Mouse (Mus musculus): ENCODE measurements around the gene Ssc4d. TPM values are rescaled to one million over a fixed set of nuclear protein-coding genes. Genes with fewer than 3 reads are reported as not detected.
A peak's percentile ranks its signal among the peaks of the same experiment; 100 is the strongest.

The Ssc4d gene
- total RNA-seq, 2 experiments from 2014 or later: 1.7 to 4.0 TPM

DNA sequence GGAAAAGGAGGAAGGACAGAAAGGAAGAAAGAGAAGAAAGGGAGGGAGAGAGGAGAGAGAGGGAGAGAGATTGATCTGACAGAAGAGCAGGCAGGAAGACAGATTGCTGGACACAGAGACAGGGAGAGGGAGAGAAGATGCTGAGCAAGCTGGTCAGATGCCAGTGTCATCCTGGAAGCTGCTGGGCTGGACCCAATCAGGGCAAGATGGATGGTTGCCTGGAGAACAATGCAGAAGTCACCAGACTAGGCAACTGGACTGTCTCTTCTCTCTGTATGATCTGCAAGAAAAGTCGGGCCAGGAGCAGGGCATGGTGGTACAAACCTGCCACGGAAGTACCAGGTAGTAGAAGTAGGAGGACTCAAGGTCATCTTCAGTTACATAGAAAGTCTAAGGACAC lies 21.5 kb downstream of the Ssc4d start:
- DNase-seq (ENCODE audit: extremely low spot score in 1 of 2, low spot score in 2 of 2): no peak
- intact Hi-C loops (cut with DNase I): no loop called here

DNA sequence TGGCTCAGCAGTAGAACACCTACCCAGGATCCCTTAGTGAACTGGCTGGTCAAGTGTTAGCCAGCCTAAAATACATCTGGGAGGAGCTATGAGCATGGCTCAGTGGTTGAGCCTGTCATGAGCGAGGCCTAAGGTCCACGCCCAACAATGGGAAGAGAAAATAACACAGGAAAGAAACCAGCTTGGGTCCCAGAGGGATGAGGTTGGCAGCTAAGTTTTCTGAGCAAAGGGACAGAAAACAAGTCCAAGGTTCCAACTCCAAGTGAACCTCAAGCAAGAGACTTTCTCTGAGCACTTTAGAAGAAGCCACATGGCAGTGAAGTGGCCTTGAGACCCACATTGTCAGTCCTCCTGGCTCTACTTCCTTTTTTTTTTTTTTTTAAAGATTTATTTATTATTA lies 22.7 kb downstream of the Ssc4d start:
- DNase-seq (ENCODE audit: extremely low spot score in 1 of 2, low spot score in 2 of 2): no peak
- intact Hi-C loops (cut with DNase I): no loop called here

DNA sequence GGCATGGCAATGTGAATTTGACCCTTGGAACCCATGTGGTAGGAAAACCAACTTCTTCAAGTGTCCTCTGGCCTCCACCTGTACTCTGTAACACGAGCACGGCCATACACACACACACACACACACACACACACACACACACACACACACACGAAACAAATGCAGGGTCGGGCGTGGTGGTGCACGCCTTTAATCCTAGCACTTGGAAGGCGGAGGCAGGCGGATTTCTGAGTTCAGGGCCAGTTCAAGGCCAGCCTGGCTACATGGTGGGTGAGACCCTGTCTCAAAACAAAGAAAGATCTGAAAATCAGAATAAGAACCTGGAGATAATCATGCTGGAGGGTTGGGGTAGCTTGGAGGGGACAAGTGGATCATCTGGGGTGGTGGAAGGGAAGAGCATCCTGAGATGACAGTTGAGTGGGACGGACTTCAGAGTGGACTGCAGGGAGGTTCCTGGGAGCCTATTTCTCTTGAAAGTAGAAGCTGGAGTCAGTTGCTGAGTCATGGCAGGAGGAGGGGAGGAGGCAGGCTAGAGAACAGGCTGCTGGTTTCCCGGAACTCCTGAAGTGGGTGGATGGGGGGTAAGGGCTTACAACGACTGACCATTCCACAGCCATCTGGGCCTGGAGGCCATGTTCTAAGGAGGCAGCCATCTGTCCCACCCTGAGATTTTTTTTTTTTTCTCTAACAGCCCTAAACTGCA lies 23.5 kb downstream of the Ssc4d start:
- intact Hi-C loops (cut with DNase I): no loop called here
- peak in 1 of 2 experiments; percentile 22 for DNase-seq (ENCODE audit: extremely low spot score in 1 of 2, low spot score in 2 of 2)

DNA sequence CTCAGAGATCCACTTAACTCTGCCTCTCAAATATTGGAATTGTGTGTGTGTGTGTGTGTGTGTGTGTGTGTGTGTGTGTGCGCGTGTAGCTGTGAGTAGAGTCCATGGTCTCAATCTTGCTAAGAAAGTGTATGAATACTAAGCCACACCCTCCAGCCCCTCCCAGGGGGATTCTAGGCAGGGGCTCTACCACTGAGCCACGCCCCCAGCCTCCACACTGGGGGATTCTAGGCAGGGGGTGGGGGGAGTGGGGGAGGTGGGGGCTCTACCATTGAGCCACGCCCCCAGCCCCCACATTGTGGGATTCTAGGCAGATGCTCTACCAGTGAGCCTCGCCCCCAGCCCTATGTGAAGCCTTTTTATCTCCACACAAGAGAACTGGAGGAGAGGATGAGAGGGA lies 27.7 kb downstream of the Ssc4d start:
- DNase-seq (ENCODE audit: extremely low spot score in 1 of 2, low spot score in 2 of 2): no peak
- intact Hi-C loops (cut with DNase I): no loop called here

DNA sequence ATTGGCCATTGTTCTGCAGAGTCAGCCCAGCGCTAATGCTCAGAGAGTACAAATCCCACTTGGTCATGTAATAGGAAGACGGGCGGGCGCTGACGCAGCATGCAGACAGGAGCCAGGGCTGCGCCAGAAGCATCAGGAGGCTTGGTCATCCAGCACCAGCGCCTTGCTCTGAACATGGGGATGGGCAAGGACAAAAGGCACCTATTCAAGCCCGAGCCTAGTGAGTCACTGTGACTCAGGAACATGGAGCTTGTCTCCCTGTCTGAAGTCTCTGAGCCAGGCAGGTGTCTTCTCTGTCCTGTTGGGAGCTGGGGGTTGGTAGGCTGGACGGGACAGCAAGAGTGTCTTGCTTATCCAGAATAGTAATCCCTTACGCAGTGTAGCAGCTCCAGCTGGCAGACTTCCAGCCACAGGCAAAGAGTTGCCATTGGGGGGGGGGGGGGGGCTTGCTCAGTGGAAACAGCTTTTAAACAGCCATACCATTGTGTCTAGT lies 28.4 kb downstream of the Ssc4d start:
- DNase-seq (ENCODE audit: extremely low spot score in 1 of 2, low spot score in 2 of 2): peak in 1 of 2 experiments; percentile 63
- intact Hi-C loops (cut with DNase I): no loop called here

DNA sequence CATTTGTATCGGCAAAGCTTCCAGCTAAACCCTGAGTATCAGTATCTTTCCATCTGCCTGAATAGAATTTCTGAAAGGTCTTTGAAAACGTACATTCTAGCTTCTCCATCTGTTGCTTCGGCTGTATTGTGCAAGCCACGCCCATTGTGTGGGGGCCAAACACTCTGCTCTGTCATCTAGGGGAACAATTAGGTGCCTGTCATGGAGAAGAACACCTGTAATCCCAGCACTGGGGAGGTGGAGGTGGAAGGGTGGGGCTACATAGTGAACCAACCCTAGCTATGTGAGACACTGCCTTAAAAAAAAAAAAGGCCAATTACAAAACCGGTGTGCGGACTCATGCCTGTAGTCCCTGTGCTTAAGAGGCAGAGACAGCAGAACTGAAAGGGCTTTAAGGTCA lies 31.6 kb downstream of the Ssc4d start:
- no peak for DNase-seq (ENCODE audit: extremely low spot score in 1 of 2, low spot score in 2 of 2)
- intact Hi-C loops (cut with DNase I): no loop called here

DNA sequence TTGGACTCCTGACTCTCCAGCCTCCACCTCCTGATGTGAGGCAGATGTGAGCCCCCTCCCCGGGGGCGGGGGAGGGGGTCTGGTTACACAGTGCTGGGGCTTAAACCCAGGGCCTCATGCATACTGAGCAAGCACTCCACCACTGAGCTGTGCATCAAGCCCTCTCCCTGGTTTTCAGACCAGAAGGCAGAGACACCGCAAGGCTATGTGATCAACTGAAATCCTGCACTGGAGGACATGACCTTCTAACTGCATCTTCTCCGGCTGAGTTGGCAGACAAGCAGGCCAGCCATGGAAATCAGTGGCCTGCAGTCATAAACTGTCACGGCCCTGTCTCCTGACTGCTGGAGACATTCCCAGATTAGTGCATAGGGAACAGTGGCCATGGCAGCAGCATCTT lies 33.7 kb downstream of the Ssc4d start:
- no peak for DNase-seq (ENCODE audit: extremely low spot score in 1 of 2, low spot score in 2 of 2)
- intact Hi-C loops (cut with DNase I): no loop called here

DNA sequence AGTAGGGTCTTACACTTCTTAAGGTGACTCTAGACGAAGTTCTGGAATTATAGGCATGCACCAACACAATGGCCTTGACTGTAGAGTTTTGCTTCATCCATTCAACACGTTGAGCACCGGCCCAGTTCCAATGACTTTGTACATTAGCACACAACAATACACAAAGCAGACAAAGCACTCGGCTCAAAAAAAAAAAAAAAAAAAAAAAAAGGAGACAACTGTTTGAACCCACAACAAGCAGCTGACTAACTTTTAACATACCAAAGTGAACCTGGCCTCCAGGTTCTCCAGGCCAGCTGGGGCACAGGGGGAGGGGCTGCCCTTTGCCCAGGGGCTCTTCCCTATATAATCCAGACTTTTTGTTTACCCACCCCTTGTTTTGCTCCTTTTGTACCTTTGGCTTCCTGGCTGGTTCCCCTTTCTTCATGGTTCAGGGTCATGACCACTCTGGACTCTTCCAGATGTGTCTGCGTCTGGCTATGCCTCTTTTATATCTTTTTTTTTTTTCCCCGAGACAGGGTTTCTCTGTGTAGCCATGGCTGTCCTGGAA lies 38.6 kb downstream of the Ssc4d start:
- intact Hi-C loops (cut with DNase I): no loop called here

DNA sequence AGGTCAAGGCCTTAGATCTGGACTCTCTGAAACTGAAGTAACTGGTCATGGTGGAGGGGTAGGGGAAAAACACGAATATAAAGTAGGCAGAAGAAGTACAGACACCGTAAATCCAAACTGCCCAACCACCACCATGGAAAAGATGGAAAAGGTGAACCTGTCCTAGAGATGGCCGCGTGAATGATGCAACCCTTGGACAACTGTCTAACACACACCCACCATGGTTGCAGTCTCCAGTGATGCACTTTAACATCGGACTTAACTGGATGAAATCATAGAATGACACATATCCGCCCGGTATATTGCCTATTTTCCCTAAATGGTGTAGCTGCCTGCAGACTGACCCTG lies 39.2 kb downstream of the Ssc4d start:
- intact Hi-C loops (cut with DNase I): no loop called here
- no peak for DNase-seq (ENCODE audit: extremely low spot score in 1 of 2, low spot score in 2 of 2)

More for the DNA sequence above, 38.6 kb downstream of the Ssc4d start:
- DNase-seq (ENCODE audit: extremely low spot score in 1 of 2, low spot score in 2 of 2): no peak

DNA sequence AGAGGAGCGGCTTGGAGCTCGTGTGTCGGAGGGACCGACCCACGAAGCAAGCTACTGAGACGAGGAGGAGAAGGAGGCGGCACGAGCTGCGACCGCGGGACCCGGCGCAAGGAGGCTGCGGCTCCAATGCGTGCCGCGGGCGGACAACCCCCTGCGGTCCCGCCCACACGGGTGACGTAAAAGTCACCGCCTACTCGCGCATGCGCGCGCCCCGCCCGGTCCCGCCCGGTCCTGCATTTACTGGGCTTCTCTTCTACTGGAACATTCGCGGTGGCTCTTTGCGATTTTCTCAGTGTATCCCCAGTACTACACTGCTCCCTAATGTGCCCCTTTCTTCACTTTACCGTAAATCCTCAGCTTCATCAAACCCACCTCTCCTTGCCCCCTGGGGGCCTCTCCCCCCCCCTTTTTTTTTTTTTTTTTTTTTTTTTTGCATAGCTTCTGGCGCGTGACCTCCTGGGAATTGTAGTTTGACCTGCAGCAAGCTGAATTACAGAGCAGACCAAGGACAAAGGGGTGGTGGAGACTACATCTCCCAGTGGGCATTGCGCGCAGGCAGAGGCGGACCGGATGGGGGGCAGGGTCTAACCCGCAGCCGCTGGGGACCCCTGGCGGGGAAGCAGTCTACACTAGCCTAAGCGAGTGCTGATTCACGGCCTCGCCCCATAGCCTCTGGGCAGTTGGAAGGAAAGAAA lies 39.7 kb downstream of the Ssc4d start, which contains the start of gene Ywhag:
Gene Ywhag, minus strand, starts transcription at position 136 of the 695 bp plus-strand sequence.
- intact Hi-C loops (cut with DNase I): no loop called here
- peak; percentile 94 to 98 for DNase-seq (ENCODE audit: extremely low spot score in 1 of 2, low spot score in 2 of 2)

DNA sequence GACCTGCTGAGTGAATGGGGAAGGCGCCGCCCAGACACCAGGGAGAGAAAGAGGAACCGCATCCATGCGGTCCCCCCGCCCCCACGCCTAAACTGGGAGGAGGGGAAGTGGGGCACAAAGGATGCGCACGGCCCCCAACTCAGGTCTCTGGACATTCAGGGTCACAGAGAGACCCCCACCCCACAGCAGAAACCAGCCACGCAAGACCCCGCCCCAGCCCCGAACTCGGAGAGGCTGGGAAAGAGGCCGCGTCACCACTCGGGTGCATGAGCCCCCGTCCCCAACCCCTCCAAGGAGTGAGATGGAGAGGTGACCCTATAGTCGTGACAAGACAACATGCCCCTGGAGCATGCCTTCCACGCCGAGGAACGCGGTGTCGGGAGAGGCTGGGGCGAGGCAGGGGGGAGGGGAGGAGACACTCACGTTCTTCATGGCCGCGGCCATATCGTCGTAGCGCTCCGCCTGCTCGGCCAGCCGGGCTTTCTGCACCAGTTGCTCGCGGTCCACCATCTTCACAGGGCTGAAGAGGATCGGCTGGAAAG lies 40.4 kb downstream of the Ssc4d start:
- intact Hi-C loops (cut with DNase I): no loop called here
- DNase-seq (ENCODE audit: extremely low spot score in 1 of 2, low spot score in 2 of 2): peak; percentile 79 to 89

DNA sequence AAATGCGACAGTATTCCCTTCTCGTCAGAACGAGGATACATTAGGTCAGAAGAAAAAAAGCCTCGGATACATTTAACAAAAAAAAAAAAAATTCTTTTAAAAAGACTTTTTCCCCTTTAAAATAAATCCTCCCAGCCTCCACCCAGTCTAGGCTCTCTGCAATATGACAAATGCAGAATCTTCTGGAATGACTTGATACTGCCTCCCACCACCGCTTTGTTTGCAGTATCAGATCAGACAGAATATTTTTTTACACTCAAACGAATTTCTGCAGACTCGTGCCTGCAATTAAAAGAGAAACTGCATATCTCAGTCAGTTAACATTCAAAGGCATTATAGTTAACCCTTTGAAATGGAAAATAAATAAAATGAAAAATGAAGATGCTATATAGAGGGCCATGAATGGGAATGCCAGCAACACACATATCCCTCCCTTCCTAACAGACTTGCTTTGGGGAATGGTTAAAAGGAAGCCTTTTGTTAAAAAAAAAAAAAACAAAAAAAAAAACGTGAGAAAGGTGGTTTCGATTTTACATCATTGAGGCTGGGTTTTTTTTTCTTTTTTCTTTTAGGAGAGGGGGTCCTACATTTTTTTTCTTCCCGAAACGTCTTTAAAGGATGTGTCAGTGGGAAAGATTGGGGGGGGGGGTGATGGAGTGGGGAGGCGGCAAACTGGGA lies 41.0 kb downstream of the Ssc4d start:
- DNase-seq (ENCODE audit: extremely low spot score in 1 of 2, low spot score in 2 of 2): no peak
- intact Hi-C loops (cut with DNase I): no loop called here

DNA sequence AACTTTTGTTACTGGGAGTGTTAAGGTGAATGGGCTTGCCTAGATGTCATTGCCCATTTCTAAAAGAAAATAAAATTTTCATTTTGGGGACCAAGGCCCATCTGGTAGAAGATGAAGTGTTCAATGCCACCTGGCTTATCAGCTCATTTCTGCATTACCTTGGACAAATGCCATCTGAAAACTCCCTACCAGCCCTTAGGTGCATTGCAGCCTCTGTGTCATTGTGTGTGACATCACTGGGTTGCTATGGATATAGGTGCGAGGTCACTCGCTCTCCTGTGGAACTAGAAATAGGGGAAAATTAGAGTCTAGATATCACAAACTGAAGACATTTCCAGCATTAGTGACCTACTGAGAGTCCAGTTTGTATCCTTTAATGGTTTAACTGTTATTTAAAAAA lies 42.0 kb downstream of the Ssc4d start:
- DNase-seq (ENCODE audit: extremely low spot score in 1 of 2, low spot score in 2 of 2): no peak
- intact Hi-C loops (cut with DNase I): no loop called here

DNA sequence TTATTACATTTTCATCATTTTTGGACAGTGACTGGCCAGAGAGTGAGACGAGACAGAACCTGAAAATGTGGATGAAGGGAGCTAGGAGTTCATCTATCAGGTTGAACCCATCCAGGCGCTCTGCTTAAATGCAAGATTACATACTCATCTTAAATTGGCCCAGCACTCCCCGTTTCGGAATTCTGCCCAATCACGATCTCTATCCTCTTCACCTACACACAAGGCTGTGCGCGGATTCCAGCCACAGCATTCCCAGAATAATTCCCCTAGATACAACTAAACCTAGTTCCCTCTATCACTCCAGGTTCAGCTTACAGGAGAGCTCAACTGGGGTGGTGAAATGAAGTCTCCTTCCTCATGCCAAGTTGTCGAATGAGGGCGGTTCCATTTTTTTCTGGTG lies 42.8 kb downstream of the Ssc4d start:
- no peak for DNase-seq (ENCODE audit: extremely low spot score in 1 of 2, low spot score in 2 of 2)
- intact Hi-C loops (cut with DNase I): no loop called here

DNA sequence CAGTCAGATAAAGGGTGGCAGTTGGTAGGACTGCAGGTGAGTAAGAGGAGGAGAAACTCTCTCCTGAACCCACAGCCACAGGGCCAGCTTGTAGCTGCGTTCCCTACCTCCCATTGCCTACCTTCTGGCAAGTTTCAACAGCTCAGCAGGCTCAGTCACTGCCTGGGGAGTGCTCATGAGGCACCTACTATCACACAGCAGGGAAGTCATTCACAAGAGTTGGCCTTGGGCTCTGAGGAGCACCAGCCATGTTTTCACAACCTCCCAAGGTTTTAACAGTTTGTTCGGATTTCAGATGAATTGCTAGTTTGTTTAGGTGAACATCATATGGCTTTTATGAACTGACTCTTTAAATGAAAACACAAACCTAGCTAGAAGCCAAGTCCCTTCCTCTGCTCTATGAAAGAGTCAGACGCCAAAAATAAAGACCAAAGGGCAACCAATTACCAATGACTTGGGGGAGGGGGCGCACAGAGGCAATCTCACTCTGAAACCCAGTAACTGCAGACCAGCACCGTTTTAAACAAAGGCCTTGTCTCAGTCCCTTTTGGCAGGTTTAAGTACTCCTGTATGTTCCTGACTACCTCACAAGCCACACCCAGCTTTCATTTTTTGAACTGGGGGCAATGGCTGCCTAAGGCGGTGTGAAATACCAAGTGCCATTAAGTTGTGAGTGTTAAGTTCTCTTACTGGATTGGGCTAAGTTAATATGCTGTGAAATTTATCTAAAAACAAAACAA lies 44.5 kb downstream of the Ssc4d start:
- intact Hi-C loops (cut with DNase I): no loop called here
- no peak for DNase-seq (ENCODE audit: extremely low spot score in 1 of 2, low spot score in 2 of 2)

DNA sequence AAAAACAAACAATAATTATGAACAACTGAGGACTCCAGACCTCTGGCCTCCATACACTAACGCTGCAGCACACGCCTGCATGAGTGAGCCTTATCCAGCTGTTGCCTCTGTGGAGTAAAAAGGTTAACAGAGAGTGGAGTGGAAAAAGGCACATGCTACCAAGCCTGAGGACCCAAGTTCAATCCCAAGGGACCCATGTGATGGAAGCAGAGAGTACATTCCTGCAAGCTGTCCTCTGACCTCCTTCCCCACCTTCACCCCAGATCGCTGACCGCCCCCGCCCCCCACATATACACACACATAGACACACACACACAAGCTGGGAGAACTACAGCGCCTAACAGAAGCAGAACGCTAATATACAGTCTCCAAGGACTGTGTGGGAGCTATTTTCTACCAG lies 50.4 kb downstream of the Ssc4d start:
- intact Hi-C loops (cut with DNase I): no loop called here

DNA sequence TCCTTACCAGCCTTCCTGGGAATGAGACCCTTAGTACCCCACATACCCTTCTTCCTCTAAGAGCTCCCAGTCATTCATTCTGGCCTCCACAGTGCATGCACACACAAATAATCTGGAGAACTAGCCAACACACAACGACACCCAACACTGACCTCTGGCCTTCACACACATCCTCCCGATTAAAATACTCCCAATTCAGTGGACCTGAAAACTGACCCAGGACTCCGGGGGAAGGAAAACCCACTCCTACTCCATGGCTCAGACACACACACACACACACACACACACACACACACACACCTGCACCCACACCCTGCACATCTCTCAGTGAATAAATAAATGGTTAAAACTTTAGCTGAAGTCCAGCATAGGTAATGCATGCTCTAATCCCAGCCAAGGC lies 54.4 kb downstream of the Ssc4d start:
- intact Hi-C loops (cut with DNase I): no loop called here
- no peak for DNase-seq (ENCODE audit: extremely low spot score in 1 of 2, low spot score in 2 of 2)

More for the DNA sequence above, 50.4 kb downstream of the Ssc4d start:
- no peak for DNase-seq (ENCODE audit: extremely low spot score in 1 of 2, low spot score in 2 of 2)

DNA sequence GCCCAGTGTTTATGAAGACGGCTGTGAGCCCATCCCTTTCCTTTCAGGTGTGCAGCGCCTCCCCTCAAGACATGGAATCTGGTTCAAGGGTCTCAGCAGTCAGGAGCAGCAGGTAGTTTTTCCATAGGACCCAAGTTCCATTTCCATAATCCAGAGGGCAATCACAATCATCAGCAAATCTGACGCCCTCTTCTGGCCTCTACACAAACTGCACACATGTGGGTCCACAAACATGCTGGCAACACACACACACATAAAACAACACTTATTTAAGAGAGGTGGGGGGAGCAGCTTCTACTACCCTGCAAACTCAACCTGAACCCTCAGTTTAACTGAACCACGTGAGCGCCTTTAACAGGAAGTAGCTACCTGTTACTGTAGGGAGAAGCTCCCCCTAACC lies 55.7 kb downstream of the Ssc4d start:
- intact Hi-C loops (cut with DNase I): no loop called here
- DNase-seq (ENCODE audit: extremely low spot score in 1 of 2, low spot score in 2 of 2): no peak

DNA sequence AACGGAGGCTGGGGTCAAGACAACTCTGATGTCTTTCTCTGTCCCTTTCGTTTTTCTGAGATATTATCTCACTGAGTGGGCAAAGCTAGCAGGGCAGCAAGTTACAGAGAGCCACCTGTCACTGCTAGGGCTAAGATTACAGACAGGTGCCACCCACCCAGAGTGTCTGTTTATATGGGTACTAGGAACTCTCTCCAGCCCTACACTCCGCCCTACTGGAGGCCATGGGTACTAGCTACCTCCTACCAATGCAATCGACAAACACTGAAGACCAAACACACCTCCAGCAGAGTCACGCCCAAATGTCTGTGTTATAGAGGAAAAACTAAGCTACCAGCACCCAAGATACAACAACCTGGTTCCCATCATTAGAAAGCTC lies 56.3 kb downstream of the Ssc4d start:
- no peak for DNase-seq (ENCODE audit: extremely low spot score in 1 of 2, low spot score in 2 of 2)
- intact Hi-C loops (cut with DNase I): no loop called here
